Mouse (Mus musculus): ENCODE results near the gene Nbdy. TPM values are rescaled to one million over a fixed set of nuclear protein-coding genes. Genes with fewer than 3 reads are reported as not detected.

The Nbdy gene
- polyA plus RNA-seq, 1 experiment, result 47.9 TPM

DNA sequence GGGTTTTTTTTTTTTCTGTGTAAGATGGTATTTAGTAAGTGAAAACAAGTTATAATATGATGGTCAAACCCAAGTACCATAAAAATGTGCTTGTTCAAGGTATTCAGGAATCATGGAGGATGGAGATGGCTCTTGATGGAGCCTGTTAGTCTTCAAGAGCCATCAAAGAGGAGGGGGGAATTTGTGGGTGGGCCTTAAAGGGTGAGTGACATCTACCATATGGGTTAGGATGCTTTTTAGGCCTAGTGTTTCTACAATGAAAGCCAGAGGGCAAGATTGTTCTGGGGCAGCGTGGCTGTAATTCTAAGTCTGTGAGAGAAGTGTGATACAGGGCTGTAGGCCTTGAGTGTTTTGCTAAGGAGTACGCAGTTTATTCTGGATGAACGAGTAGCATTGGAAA, 1.0 kb downstream of the Nbdy start:
- no peak overlapping the region for H3K4me3 ChIP-seq (ENCODE audit: control insufficient read depth, insufficient read depth, low read length)
- H3K36me3 ChIP-seq (ENCODE audit: control insufficient read depth, insufficient read depth, low read length), result no peaks in the 10 kb centered on the region
- no peak overlapping the region for H3K27ac ChIP-seq (ENCODE audit: control insufficient read depth, insufficient read depth, low read length)
- no peak for DNase-seq
- H3K4me1 ChIP-seq (replicated peaks; ENCODE audit: control insufficient read depth, insufficient read depth, low read length), result no peaks in the 10 kb centered on the region
- WGBS, result 82% methylated on average over 3 of the region's 3 CpGs
- H3K27me3 ChIP-seq (ENCODE audit: control insufficient read depth, insufficient read depth, low read length), result no peaks in the 10 kb centered on the region
- TF ChIP-seq CTCF (IDR thresholded peaks at IDR 0.05; ENCODE audit: borderline replicate concordance, control insufficient read depth, extremely low read depth, insufficient read depth, low read length, poor library complexity), result no peak
- no peak for TF ChIP-seq POLR2A (IDR thresholded peaks at IDR 0.05; ENCODE audit: control insufficient read depth, extremely low read depth, insufficient read depth, low read length, poor library complexity)

DNA sequence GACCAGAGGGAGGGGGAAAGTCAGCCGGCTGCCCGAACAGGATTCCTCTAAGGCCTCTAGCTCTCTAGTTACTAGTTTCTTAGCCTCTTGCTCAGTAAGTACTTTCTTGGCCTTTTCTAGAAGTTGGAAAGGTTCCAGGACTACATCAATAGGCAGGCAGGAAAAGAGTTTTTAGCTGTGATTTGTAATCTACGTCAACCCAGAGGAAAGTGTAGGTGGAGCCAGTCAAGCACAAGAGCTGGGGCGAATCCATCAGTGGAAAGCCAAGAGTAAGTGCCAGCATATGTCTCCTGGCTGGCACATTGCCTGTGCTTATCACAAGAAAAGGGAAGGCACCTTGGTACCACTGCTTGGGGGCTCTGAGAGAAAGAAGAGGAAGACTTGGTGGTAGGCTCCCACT, 12.3 kb downstream of the Nbdy start:
- no peak for DNase-seq
- 90% methylated on average over 4 of the region's 4 CpGs for WGBS
- no peaks in the 10 kb centered on the region for H3K36me3 ChIP-seq (ENCODE audit: control insufficient read depth, insufficient read depth, low read length)
- no peak for TF ChIP-seq POLR2A (IDR thresholded peaks at IDR 0.05; ENCODE audit: control insufficient read depth, extremely low read depth, insufficient read depth, low read length, poor library complexity)
- TF ChIP-seq CTCF (IDR thresholded peaks at IDR 0.05; ENCODE audit: borderline replicate concordance, control insufficient read depth, extremely low read depth, insufficient read depth, low read length, poor library complexity), result no peak
- H3K27ac ChIP-seq (ENCODE audit: control insufficient read depth, insufficient read depth, low read length), result no peak overlapping the region
- H3K4me1 ChIP-seq (replicated peaks; ENCODE audit: control insufficient read depth, insufficient read depth, low read length), result no peaks in the 10 kb centered on the region
- no peaks in the 10 kb centered on the region for H3K27me3 ChIP-seq (ENCODE audit: control insufficient read depth, insufficient read depth, low read length)
- no peak overlapping the region for H3K4me3 ChIP-seq (ENCODE audit: control insufficient read depth, insufficient read depth, low read length)

GRCm38 (mm10) chrX:153742493-153742892, 19.1 kb downstream of the Nbdy start:
- 99% methylated on average over 3 of the region's 3 CpGs for WGBS

GRCm38 (mm10) chrX:153749230-153749629, 25.8 kb downstream of the Nbdy start:
- Histone ChIP-seq H3K4me3 (ENCODE audit: control insufficient read depth, insufficient read depth, low read length) (no peak overlapping the region), H3K27me3 (ENCODE audit: control insufficient read depth, insufficient read depth, low read length) (no peaks in the 10 kb centered on the region), H3K36me3 (ENCODE audit: control insufficient read depth, insufficient read depth, low read length) (no peaks in the 10 kb centered on the region), H3K27ac (ENCODE audit: control insufficient read depth, insufficient read depth, low read length) (no peak overlapping the region), H3K4me1 (replicated peaks; ENCODE audit: control insufficient read depth, insufficient read depth, low read length) (no peaks in the 10 kb centered on the region)
- DNase-seq, result no peak
- TF ChIP-seq CTCF (IDR thresholded peaks at IDR 0.05; ENCODE audit: borderline replicate concordance, control insufficient read depth, extremely low read depth, insufficient read depth, low read length, poor library complexity) (no peak), POLR2A (IDR thresholded peaks at IDR 0.05; ENCODE audit: control insufficient read depth, extremely low read depth, insufficient read depth, low read length, poor library complexity) (no peak)
- 48% methylated on average over 2 of the region's 2 CpGs for WGBS

More at GRCm38 (mm10) chrX:153742493-153742892, 19.1 kb downstream of the Nbdy start:
- H3K4me1 ChIP-seq (replicated peaks; ENCODE audit: control insufficient read depth, insufficient read depth, low read length), result no peaks in the 10 kb centered on the region
- H3K4me3 ChIP-seq (ENCODE audit: control insufficient read depth, insufficient read depth, low read length), result no peak overlapping the region
- H3K27ac ChIP-seq (ENCODE audit: control insufficient read depth, insufficient read depth, low read length), result no peak overlapping the region
- TF ChIP-seq POLR2A (IDR thresholded peaks at IDR 0.05; ENCODE audit: control insufficient read depth, extremely low read depth, insufficient read depth, low read length, poor library complexity) (no peak), CTCF (IDR thresholded peaks at IDR 0.05; ENCODE audit: borderline replicate concordance, control insufficient read depth, extremely low read depth, insufficient read depth, low read length, poor library complexity) (no peak)
- DNase-seq, result no peak
- no peaks in the 10 kb centered on the region for H3K27me3 ChIP-seq (ENCODE audit: control insufficient read depth, insufficient read depth, low read length)
- no peaks in the 10 kb centered on the region for H3K36me3 ChIP-seq (ENCODE audit: control insufficient read depth, insufficient read depth, low read length)

Other genes starting within 250 kb of the Nbdy start
- 40.9 and 55.3 TPM in 2 replicates for gene Ubqln2, start 225.4 kb upstream of the Nbdy start, polyA plus RNA-seq (2012; rRNA removed)
- gene Cypt3, start 165.0 kb upstream of the Nbdy start, polyA plus RNA-seq (2012; rRNA removed), result not detected in 2 replicates
- 1.0 and 1.4 TPM in 2 replicates for gene Kctd12b, start 27.2 kb upstream of the Nbdy start, polyA plus RNA-seq (2012; rRNA removed)
- gene Spin2c, start 108.6 kb downstream of the Nbdy start, polyA plus RNA-seq (2012; rRNA removed), result 0.36 and 1.2 TPM in 2 replicates